Mouse (Mus musculus): ENCODE data around the gene March4. TPM values are rescaled to one million over a fixed set of nuclear protein-coding genes. Genes with fewer than 3 reads are reported as not detected.

March4 gene
- polyA plus RNA-seq, 1 experiment from 2014 or later = 0.12 TPM

DNA sequence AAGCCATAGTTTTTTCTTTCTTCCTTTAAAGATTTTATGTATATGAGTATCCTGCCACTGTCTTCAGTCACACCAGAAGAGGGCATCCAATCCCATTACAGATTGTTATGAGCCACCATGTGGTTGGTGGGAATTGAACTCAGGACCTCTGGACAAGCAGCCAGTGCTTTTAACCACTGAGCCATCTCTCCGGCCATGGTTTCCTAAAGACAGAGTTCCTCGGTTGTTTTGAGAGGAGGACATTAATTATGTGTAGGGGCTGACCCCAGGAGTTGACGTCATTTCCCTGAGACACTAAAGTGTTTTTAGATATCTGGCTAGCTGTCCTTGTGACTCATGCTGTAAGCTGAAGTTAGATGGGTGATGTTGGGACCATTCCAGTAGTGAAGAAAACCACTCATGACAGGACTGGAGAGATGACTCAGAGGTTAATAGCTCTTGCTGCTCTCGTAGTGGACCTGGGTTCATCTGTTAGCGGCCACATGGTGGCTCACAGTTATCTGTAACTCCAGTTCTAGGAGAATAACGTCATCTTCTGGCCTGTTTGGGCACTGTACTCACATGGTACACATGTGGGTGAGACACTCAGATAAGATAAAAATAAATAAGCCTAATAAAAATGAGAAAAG is 27.7 kb upstream of the March4 start:
- Histone ChIP-seq H3K36me3 (ENCODE audit: control insufficient read depth, insufficient read depth) (no peaks in the 10 kb centered on the region), H3K4me3 (ENCODE audit: low read depth, low read length) (no peak overlapping the region), H3K4me1 (replicated peaks; ENCODE audit: control insufficient read depth, insufficient read depth, low read length) (no peaks in the 10 kb centered on the region), H3K27me3 (replicated peaks; ENCODE audit: control insufficient read depth, insufficient read depth, low read length) (no peaks in the 10 kb centered on the region), H3K9me3 (ENCODE audit: control insufficient read depth) (no peaks in the 10 kb centered on the region), H3K27ac (ENCODE audit: low read depth, low read length) (no peak overlapping the region), H3K9ac (ENCODE audit: low read depth, low read length) (no peak overlapping the region), H3K4me2 (replicated peaks; ENCODE audit: low read depth) (no peak overlapping the region)
- no peak for TF ChIP-seq CTCF (IDR thresholded peaks at IDR 0.05; ENCODE audit: low read depth)
- 59% methylated on average over 6 of the region's 6 CpGs for WGBS
- ATAC-seq = no peak

DNA sequence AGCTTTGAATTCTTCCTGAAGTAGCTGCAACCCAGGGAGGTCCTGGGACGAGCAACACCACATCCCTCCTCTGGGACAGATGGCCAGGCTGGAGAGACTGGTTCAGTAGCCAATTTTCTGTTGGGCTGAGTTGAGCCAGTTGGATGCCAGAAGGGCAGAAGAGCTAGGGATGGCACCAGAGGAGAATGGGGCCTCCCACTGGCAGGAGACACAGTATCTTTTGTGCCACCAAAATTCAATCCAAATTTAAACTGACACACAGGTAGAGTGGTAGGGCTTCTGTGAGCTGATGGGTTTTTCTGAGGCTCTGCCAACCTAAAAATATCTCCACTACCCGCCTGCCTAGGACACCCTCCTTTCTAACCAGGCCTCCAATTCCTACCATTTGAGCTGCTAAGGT is 21.9 kb upstream of the March4 start:
- Histone ChIP-seq H3K9me3 (ENCODE audit: control insufficient read depth) (no peaks in the 10 kb centered on the region), H3K36me3 (ENCODE audit: control insufficient read depth, insufficient read depth) (no peaks in the 10 kb centered on the region), H3K4me2 (replicated peaks; ENCODE audit: low read depth) (no peak overlapping the region), H3K4me1 (replicated peaks; ENCODE audit: control insufficient read depth, insufficient read depth, low read length) (no peaks in the 10 kb centered on the region), H3K9ac (ENCODE audit: low read depth, low read length) (no peak overlapping the region), H3K27ac (ENCODE audit: low read depth, low read length) (no peak overlapping the region), H3K4me3 (ENCODE audit: low read depth, low read length) (no peak overlapping the region), H3K27me3 (replicated peaks; ENCODE audit: control insufficient read depth, insufficient read depth, low read length) (no peaks in the 10 kb centered on the region)
- 86% methylated on average over 2 of the region's 2 CpGs for WGBS
- ATAC-seq = no peak
- TF ChIP-seq CTCF (IDR thresholded peaks at IDR 0.05; ENCODE audit: low read depth) = no peak

DNA sequence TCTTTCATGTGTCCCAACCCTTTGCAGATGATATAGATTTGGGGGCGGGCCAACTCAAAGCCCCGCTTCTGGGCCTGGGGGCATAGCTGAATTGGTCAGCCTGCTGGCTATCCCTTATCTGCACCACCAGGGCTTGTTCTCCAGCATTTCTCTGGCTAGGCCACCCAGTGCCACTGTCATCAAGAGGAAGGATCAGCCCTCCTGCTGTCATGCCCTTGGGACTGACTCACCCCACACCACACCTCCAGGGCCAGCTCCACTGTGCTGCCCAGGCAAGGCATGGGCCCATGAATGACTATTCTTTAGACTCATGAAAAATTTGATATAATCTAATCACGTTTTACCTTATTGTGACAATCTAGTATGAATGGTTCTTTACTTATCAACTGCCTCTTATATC is 19.7 kb upstream of the March4 start:
- Histone ChIP-seq H3K27me3 (replicated peaks; ENCODE audit: control insufficient read depth, insufficient read depth, low read length) (no peaks in the 10 kb centered on the region), H3K4me1 (replicated peaks; ENCODE audit: control insufficient read depth, insufficient read depth, low read length) (no peaks in the 10 kb centered on the region), H3K9me3 (ENCODE audit: control insufficient read depth) (no peaks in the 10 kb centered on the region), H3K36me3 (ENCODE audit: control insufficient read depth, insufficient read depth) (no peaks in the 10 kb centered on the region), H3K27ac (ENCODE audit: low read depth, low read length) (no peak overlapping the region), H3K4me2 (replicated peaks; ENCODE audit: low read depth) (no peak overlapping the region), H3K9ac (ENCODE audit: low read depth, low read length) (no peak overlapping the region), H3K4me3 (ENCODE audit: low read depth, low read length) (no peak overlapping the region)
- 88% methylated on average over 3 of the region's 3 CpGs for WGBS
- TF ChIP-seq CTCF (IDR thresholded peaks at IDR 0.05; ENCODE audit: low read depth) = no peak
- ATAC-seq = no peak

DNA sequence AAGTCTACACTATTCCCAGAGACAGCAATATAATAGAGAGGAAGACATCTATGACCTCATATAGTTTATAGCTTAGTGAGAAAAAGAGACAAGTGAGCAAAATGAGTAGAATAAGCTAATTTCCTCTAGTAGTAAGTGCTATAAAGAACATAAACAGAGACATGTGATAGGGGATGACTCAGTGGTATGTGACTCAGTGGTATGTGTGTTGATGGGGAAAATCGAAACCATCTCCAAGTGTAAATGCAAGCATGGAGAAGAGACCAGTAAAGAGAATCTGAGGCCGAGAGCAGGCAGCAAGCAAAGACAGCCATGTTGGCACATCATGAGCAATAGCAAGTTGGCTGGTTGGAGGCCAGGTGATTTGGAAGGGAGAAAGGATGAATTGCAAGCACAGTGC is 13.6 kb upstream of the March4 start:
- Histone ChIP-seq H3K27me3 (replicated peaks; ENCODE audit: control insufficient read depth, insufficient read depth, low read length) (no peaks in the 10 kb centered on the region), H3K4me3 (ENCODE audit: low read depth, low read length) (no peak overlapping the region), H3K36me3 (ENCODE audit: control insufficient read depth, insufficient read depth) (no peaks in the 10 kb centered on the region), H3K27ac (ENCODE audit: low read depth, low read length) (no peak overlapping the region), H3K9ac (ENCODE audit: low read depth, low read length) (no peak overlapping the region), H3K9me3 (ENCODE audit: control insufficient read depth) (no peaks in the 10 kb centered on the region), H3K4me1 (replicated peaks; ENCODE audit: control insufficient read depth, insufficient read depth, low read length) (no peaks in the 10 kb centered on the region), H3K4me2 (replicated peaks; ENCODE audit: low read depth) (no peak overlapping the region)
- WGBS = 84% methylated on average over 2 of the region's 2 CpGs
- no peak for TF ChIP-seq CTCF (IDR thresholded peaks at IDR 0.05; ENCODE audit: low read depth)
- ATAC-seq = no peak

DNA sequence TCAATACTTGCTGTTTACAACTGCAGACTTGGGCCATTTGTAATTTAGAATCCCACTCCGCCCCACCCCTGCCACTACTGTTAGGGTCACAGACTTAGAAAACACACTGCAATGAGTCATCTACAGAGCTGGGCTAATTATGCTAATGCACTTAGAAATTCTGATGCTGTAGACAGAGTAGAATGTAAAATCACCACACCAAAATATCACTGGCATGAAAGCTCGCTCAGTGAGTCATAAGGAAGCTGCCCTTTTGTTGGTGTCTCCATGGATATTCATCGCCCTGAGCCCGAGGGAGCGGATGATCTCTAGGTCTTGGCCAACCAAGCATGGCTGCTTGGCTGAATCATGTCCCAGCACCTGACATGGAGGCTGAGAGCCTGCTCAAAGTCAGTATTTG is 1.5 kb upstream of the March4 start:
- 82% methylated on average over 5 of the region's 5 CpGs for WGBS
- Histone ChIP-seq H3K9ac (ENCODE audit: low read depth, low read length) (no peak overlapping the region), H3K4me1 (replicated peaks; ENCODE audit: control insufficient read depth, insufficient read depth, low read length) (no peaks in the 10 kb centered on the region), H3K27me3 (replicated peaks; ENCODE audit: control insufficient read depth, insufficient read depth, low read length) (peaks cover 26% of the 10 kb centered on the region), H3K27ac (ENCODE audit: low read depth, low read length) (no peak overlapping the region), H3K36me3 (ENCODE audit: control insufficient read depth, insufficient read depth) (no peaks in the 10 kb centered on the region), H3K4me3 (ENCODE audit: low read depth, low read length) (no peak overlapping the region), H3K9me3 (ENCODE audit: control insufficient read depth) (no peaks in the 10 kb centered on the region), H3K4me2 (replicated peaks; ENCODE audit: low read depth) (no peak overlapping the region)
- TF ChIP-seq CTCF (IDR thresholded peaks at IDR 0.05; ENCODE audit: low read depth) = no peak
- ATAC-seq = no peak

DNA sequence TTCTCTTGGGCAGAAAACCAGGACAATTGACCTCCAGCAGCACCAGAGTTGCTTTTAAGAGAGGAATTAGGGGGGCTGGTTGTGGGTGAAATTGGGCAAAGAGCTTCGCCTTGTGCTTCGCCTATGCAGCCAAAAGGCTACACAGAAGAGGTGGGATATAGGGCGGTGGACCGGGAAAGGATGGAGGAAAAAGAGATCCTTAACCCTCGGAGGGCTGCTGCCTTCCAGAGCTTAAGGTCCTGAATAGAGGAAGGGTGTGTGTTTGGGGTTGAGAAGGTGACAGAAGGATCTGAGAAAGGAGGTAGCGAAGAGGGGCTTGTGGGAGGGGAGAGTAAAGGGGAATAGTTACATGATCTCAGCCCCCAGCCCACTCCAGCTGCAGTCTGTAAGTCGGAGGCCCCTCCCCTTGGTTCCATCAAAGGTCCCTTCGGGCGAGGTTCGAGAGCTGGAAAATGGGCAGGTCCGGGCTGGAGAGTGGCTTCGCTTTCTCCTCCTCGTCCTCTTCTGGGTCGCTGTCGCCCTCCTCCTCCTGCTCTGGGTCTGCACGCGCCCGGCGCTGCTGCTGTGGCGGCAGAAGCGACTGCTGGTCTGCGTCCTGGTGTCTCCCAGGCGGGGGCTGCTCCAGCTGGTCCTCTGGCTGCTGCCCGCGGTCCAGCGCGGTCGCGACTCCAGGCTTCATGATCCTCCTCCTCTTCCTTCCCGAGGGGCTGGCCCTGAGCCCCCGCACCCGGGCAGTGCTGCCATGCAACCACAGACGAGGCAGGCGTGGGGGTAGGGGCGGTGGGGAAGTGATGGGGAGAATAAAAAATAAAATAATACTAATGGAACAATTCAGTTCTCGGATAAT is 782 bp downstream of the March4 start:
- Histone ChIP-seq H3K4me3 (ENCODE audit: low read depth, low read length) (peak overlapping the region; percentile 33), H3K4me2 (replicated peaks; ENCODE audit: low read depth) (peak overlapping the region; percentile 55; the same call in 1 of the 2 replicates), H3K36me3 (ENCODE audit: control insufficient read depth, insufficient read depth) (no peaks in the 10 kb centered on the region), H3K27me3 (replicated peaks; ENCODE audit: control insufficient read depth, insufficient read depth, low read length) (peaks cover 26% of the 10 kb centered on the region), H3K9ac (ENCODE audit: low read depth, low read length) (no peak overlapping the region), H3K9me3 (ENCODE audit: control insufficient read depth) (no peaks in the 10 kb centered on the region), H3K4me1 (replicated peaks; ENCODE audit: control insufficient read depth, insufficient read depth, low read length) (no peaks in the 10 kb centered on the region), H3K27ac (ENCODE audit: low read depth, low read length) (no peak overlapping the region)
- ATAC-seq = no peak
- 3% methylated on average over 34 of the region's 36 CpGs for WGBS
- TF ChIP-seq CTCF (IDR thresholded peaks at IDR 0.05; ENCODE audit: low read depth) = no peak
